8 mouse cellular contexts compared by ENCODE assay signal in genomic region chr6:131418770-131419169, GRCm38 (mm10). TPM values are rescaled to one million over a fixed set of nuclear protein-coding genes. Genes with fewer than 3 reads are reported as not detected.
DNase-seq lines count a peak whose midpoint lies in the region.

No protein-coding gene starts in this region.

- peak; percentile 33 to 49 for DNase-seq in left cerebral cortex, postnatal 10 days (ENCODE audit: extremely low spot score in 1 of 2, low spot score in 2 of 2)
- no peak for DNase-seq in left cerebral cortex, adult 8-10 months (ENCODE audit: low spot score in 2 of 2)
- DNase-seq in MN1 (ENCODE audit: low spot score), result peak; percentile 57
- DNase-seq in cerebellum, adult 9-11 months, result peak; percentile 9
- peak; percentile 9 to 45 for DNase-seq in heart, postnatal 14 days
- peak; percentile 41 to 80 for DNase-seq in left cerebral cortex, postnatal 14 days (ENCODE audit: low spot score in 2 of 2)
- DNase-seq in retina, embryonic 14.5 days (ENCODE audit: low spot score), result peak; percentile 62
- no peak for DNase-seq in thymus, postnatal 4 days

- intact Hi-C loops in left cerebral cortex, postnatal 10 days (cut with DNase I), result loop anchor here (2.0 kb wide), 1 partner anchor 52 kb away; no protein-coding TSS in a partner anchor
- intact Hi-C loops in heart, postnatal 14 days (cut with DNase I), result loop anchor here (2.0 to 5.0 kb wide), 2 partner anchors 30 to 126 kb away; partner anchors contain the start of genes Magohb and Ybx3
- intact Hi-C loops in left cerebral cortex, postnatal 14 days (cut with DNase I), result loop anchor here (5.0 kb wide), 1 partner anchor 126 kb away; the partner anchor contains the start of gene Magohb

RNA-seq across cellular contexts. Expression of gene Ybx3, which starts 30.5 kb away (rescaled TPM):
- 100 to 1,000 TPM in 1 of 2 experiments, 10 to 100 TPM in 1; 96.4 to 106 TPM for total RNA-seq in left cerebral cortex, postnatal 10 days (2021)
- total RNA-seq in left cerebral cortex, adult 8-10 months (2022), result 10 to 100 TPM; 35.8 to 47.8 (median 38.5) TPM
- 100 to 1,000 TPM; 210 to 214 TPM for total RNA-seq in heart, postnatal 14 days (2021)
- total RNA-seq in left cerebral cortex, postnatal 14 days (2021), result 10 to 100 TPM; 72.4 to 73.6 TPM

Comparison
In these comparisons a context has a peak if more than half of its experiments do, and no peak if none do; other contexts are left out.
1. DNase-seq: peak in left cerebral cortex, postnatal 10 days (2 of 2), MN1 (single experiment), cerebellum, adult 9-11 months (single experiment), heart, postnatal 14 days (2 of 2), left cerebral cortex, postnatal 14 days (2 of 2) and retina, embryonic 14.5 days (single experiment); none in left cerebral cortex, adult 8-10 months (0 of 2) and thymus, postnatal 4 days (single experiment).